Mouse (Mus musculus): ENCODE data around the gene Fbxl17. TPM values are rescaled to one million over a fixed set of nuclear protein-coding genes. Genes with fewer than 3 reads are reported as not detected.

Gene Fbxl17
- polyA plus RNA-seq, 1 experiment from 2014 or later: 9.8 TPM

- Histone ChIP-seq H3K27ac (no peak overlapping the region), H3K4me3 (ENCODE audit: inconsistent target) (no peak overlapping the region), H3K36me3 (ENCODE audit: inconsistent target) (no peaks in the 10 kb centered on the region), H3K79me2 (ENCODE audit: inconsistent target) (no peaks in the 10 kb centered on the region)
- 92% methylated on average over 8 of the region's 8 CpGs for WGBS (ENCODE audit: missing documents)
Measured at GRCm38 (mm10) chr17:63236221-63236620, 263.6 kb downstream of the Fbxl17 start.

GRCm38 (mm10) chr17:63235821-63236220 is 264.0 kb downstream of the Fbxl17 start:
- Histone ChIP-seq H3K36me3 (ENCODE audit: inconsistent target) (no peaks in the 10 kb centered on the region), H3K79me2 (ENCODE audit: inconsistent target) (no peaks in the 10 kb centered on the region), H3K4me3 (ENCODE audit: inconsistent target) (no peak overlapping the region), H3K27ac (no peak overlapping the region)
- WGBS (ENCODE audit: missing documents): 93% methylated on average over 3 of the region's 3 CpGs

- 90% methylated on average over 4 of the region's 4 CpGs for WGBS (ENCODE audit: missing documents)
- H3K27ac ChIP-seq: no peak overlapping the region
Measured at GRCm38 (mm10) chr17:63229111-63229510, 270.7 kb downstream of the Fbxl17 start.

GRCm38 (mm10) chr17:63226380-63226779 is 273.4 kb downstream of the Fbxl17 start:
- no peak overlapping the region for H3K4me3 ChIP-seq (ENCODE audit: inconsistent target)
- no peak overlapping the region for H3K27ac ChIP-seq
- H3K79me2 ChIP-seq (ENCODE audit: inconsistent target): no peaks in the 10 kb centered on the region
- 100% methylated on average over 2 of the region's 2 CpGs for WGBS (ENCODE audit: missing documents)
- no peaks in the 10 kb centered on the region for H3K36me3 ChIP-seq (ENCODE audit: inconsistent target)

More at GRCm38 (mm10) chr17:63229111-63229510, 270.7 kb downstream of the Fbxl17 start:
- Histone ChIP-seq H3K36me3 (ENCODE audit: inconsistent target) (no peaks in the 10 kb centered on the region), H3K79me2 (ENCODE audit: inconsistent target) (no peaks in the 10 kb centered on the region), H3K4me3 (ENCODE audit: inconsistent target) (no peak overlapping the region)

- 100% methylated on average over 1 of the region's 1 CpGs for WGBS (ENCODE audit: missing documents)
- no peak overlapping the region for H3K4me3 ChIP-seq (ENCODE audit: inconsistent target)
- no peaks in the 10 kb centered on the region for H3K36me3 ChIP-seq (ENCODE audit: inconsistent target)
- no peaks in the 10 kb centered on the region for H3K79me2 ChIP-seq (ENCODE audit: inconsistent target)
- no peak overlapping the region for H3K27ac ChIP-seq
Measured at GRCm38 (mm10) chr17:63225959-63226358, 273.9 kb downstream of the Fbxl17 start.

- Histone ChIP-seq H3K36me3 (ENCODE audit: inconsistent target) (no peaks in the 10 kb centered on the region), H3K27ac (no peak overlapping the region), H3K79me2 (ENCODE audit: inconsistent target) (no peaks in the 10 kb centered on the region), H3K4me3 (ENCODE audit: inconsistent target) (no peak overlapping the region)
- WGBS (ENCODE audit: missing documents): 93% methylated on average over 4 of the region's 4 CpGs
Measured at GRCm38 (mm10) chr17:63223675-63224074, 276.1 kb downstream of the Fbxl17 start.

GRCm38 (mm10) chr17:63221632-63222031 is 278.2 kb downstream of the Fbxl17 start:
- no peaks in the 10 kb centered on the region for H3K36me3 ChIP-seq (ENCODE audit: inconsistent target)
- WGBS (ENCODE audit: missing documents): 95% methylated on average over 3 of the region's 3 CpGs
- no peaks in the 10 kb centered on the region for H3K79me2 ChIP-seq (ENCODE audit: inconsistent target)
- no peak overlapping the region for H3K27ac ChIP-seq
- H3K4me3 ChIP-seq (ENCODE audit: inconsistent target): no peak overlapping the region

- H3K79me2 ChIP-seq (ENCODE audit: inconsistent target): no peaks in the 10 kb centered on the region
- 94% methylated on average over 5 of the region's 5 CpGs for WGBS (ENCODE audit: missing documents)
- H3K27ac ChIP-seq: no peak overlapping the region
- H3K36me3 ChIP-seq (ENCODE audit: inconsistent target): no peaks in the 10 kb centered on the region
- no peak overlapping the region for H3K4me3 ChIP-seq (ENCODE audit: inconsistent target)
Measured at GRCm38 (mm10) chr17:63220821-63221220, 279.0 kb downstream of the Fbxl17 start.

- Histone ChIP-seq H3K79me2 (ENCODE audit: inconsistent target) (no peaks in the 10 kb centered on the region), H3K4me3 (ENCODE audit: inconsistent target) (no peak overlapping the region), H3K36me3 (ENCODE audit: inconsistent target) (no peaks in the 10 kb centered on the region), H3K27ac (no peak overlapping the region)
- WGBS (ENCODE audit: missing documents): 88% methylated on average over 1 of the region's 1 CpGs
Measured at GRCm38 (mm10) chr17:63217016-63217415, 282.8 kb downstream of the Fbxl17 start.

GRCm38 (mm10) chr17:63212018-63212417 is 287.8 kb downstream of the Fbxl17 start:
- WGBS (ENCODE audit: missing documents): 87% methylated on average over 4 of the region's 4 CpGs
- H3K79me2 ChIP-seq (ENCODE audit: inconsistent target): no peaks in the 10 kb centered on the region

GRCm38 (mm10) chr17:63209151-63209550 is 290.7 kb downstream of the Fbxl17 start:
- 96% methylated on average over 6 of the region's 6 CpGs for WGBS (ENCODE audit: missing documents)
- Histone ChIP-seq H3K4me3 (ENCODE audit: inconsistent target) (no peak overlapping the region), H3K27ac (no peak overlapping the region), H3K36me3 (ENCODE audit: inconsistent target) (no peaks in the 10 kb centered on the region), H3K79me2 (ENCODE audit: inconsistent target) (no peaks in the 10 kb centered on the region)

More at GRCm38 (mm10) chr17:63212018-63212417, 287.8 kb downstream of the Fbxl17 start:
- H3K4me3 ChIP-seq (ENCODE audit: inconsistent target): no peak overlapping the region
- H3K36me3 ChIP-seq (ENCODE audit: inconsistent target): no peaks in the 10 kb centered on the region
- no peak overlapping the region for H3K27ac ChIP-seq

GRCm38 (mm10) chr17:63208346-63208745 is 291.5 kb downstream of the Fbxl17 start:
- no peaks in the 10 kb centered on the region for H3K36me3 ChIP-seq (ENCODE audit: inconsistent target)
- WGBS (ENCODE audit: missing documents): 96% methylated on average over 4 of the region's 4 CpGs
- H3K27ac ChIP-seq: no peak overlapping the region
- no peak overlapping the region for H3K4me3 ChIP-seq (ENCODE audit: inconsistent target)
- no peaks in the 10 kb centered on the region for H3K79me2 ChIP-seq (ENCODE audit: inconsistent target)

GRCm38 (mm10) chr17:63207714-63208113 is 292.1 kb downstream of the Fbxl17 start:
- H3K36me3 ChIP-seq (ENCODE audit: inconsistent target): no peaks in the 10 kb centered on the region
- no peaks in the 10 kb centered on the region for H3K79me2 ChIP-seq (ENCODE audit: inconsistent target)
- no peak overlapping the region for H3K27ac ChIP-seq
- 95% methylated on average over 9 of the region's 9 CpGs for WGBS (ENCODE audit: missing documents)
- no peak overlapping the region for H3K4me3 ChIP-seq (ENCODE audit: inconsistent target)

- no peak overlapping the region for H3K27ac ChIP-seq
- no peak overlapping the region for H3K4me3 ChIP-seq (ENCODE audit: inconsistent target)
- H3K36me3 ChIP-seq (ENCODE audit: inconsistent target): no peaks in the 10 kb centered on the region
- 89% methylated on average over 5 of the region's 5 CpGs for WGBS (ENCODE audit: missing documents)
- no peaks in the 10 kb centered on the region for H3K79me2 ChIP-seq (ENCODE audit: inconsistent target)
Measured at GRCm38 (mm10) chr17:63205316-63205715, 294.5 kb downstream of the Fbxl17 start.

GRCm38 (mm10) chr17:63203582-63204190 is 296.1 kb downstream of the Fbxl17 start:
- H3K4me3 ChIP-seq (ENCODE audit: inconsistent target): no peak overlapping the region
- no peaks in the 10 kb centered on the region for H3K79me2 ChIP-seq (ENCODE audit: inconsistent target)
- H3K27ac ChIP-seq: no peak overlapping the region
- WGBS (ENCODE audit: missing documents): 95% methylated on average over 8 of the region's 8 CpGs
- H3K36me3 ChIP-seq (ENCODE audit: inconsistent target): no peaks in the 10 kb centered on the region

- no peaks in the 10 kb centered on the region for H3K36me3 ChIP-seq (ENCODE audit: inconsistent target)
- no peak overlapping the region for H3K4me3 ChIP-seq (ENCODE audit: inconsistent target)
- H3K27ac ChIP-seq: no peak overlapping the region
- no peaks in the 10 kb centered on the region for H3K79me2 ChIP-seq (ENCODE audit: inconsistent target)
- 83% methylated on average over 1 of the region's 1 CpGs for WGBS (ENCODE audit: missing documents)
Measured at GRCm38 (mm10) chr17:63198703-63199102, 301.1 kb downstream of the Fbxl17 start.
